Mouse (Mus musculus): ENCODE results near the gene Dhrs1. TPM values are rescaled to one million over a fixed set of nuclear protein-coding genes. Genes with fewer than 3 reads are reported as not detected.

Dhrs1 gene
- 10 to 100 TPM; 29.4 to 32.7 TPM for total RNA-seq (2021)
- long read RNA-seq, experiment 1, transcript Dhrs1-201 (9 exons, 1,477 nt) = major isoform, 25 of 32 reads
- long read RNA-seq, experiment 1, partial matches to known transcripts = 3 of 32 reads
- long read RNA-seq, experiment 1, other reads (novel, unspliced or antisense) = 3 of 32 reads
- long read RNA-seq, experiment 2, transcript Dhrs1-201 (9 exons, 1,477 nt) = major isoform, 23 of 25 reads
- long read RNA-seq, experiment 2, partial matches to known transcripts = 0 of 25 reads
- long read RNA-seq, experiment 2, other reads (novel, unspliced or antisense) = 1 of 25 reads

- DNase-seq = peak; percentile 85
These were observed at the start of gene Dhrs1, which contains the start of gene Nop9 for GRCm38 (mm10) chr14:55745180-55745860. Gene Dhrs1, minus strand, starts transcription at chr14:55745690. Gene Nop9, plus strand, starts transcription at chr14:55745693.

GRCm38 (mm10) chr14:55793946-55794345 is 48.5 kb upstream of the Dhrs1 start:
- DNase-seq = peak; percentile 5

- peak; percentile 1 for DNase-seq
These were observed 48.0 kb upstream of the Dhrs1 start for GRCm38 (mm10) chr14:55793461-55793860.

GRCm38 (mm10) chr14:55788256-55789050 is 43.0 kb upstream of the Dhrs1 start, which contains the start of gene Ripk3:
Gene Ripk3, minus strand, starts transcription at chr14:55788865.
- DNase-seq = peak; percentile 17

GRCm38 (mm10) chr14:55787731-55788130 is 42.2 kb upstream of the Dhrs1 start:
- peak; percentile 3 for DNase-seq

- no peak for DNase-seq
These were observed 39.7 kb upstream of the Dhrs1 start for GRCm38 (mm10) chr14:55785195-55785594.

- DNase-seq = peak; percentile 11
These were observed 38.4 kb upstream of the Dhrs1 start, which contains the start of gene Adcy4 for GRCm38 (mm10) chr14:55783958-55784235. Gene Adcy4, minus strand, starts transcription at chr14:55784095.

- peak; percentile 33 for DNase-seq
These were observed 37.9 kb upstream of the Dhrs1 start for GRCm38 (mm10) chr14:55783171-55783957.

- DNase-seq = peak; percentile 5
These were observed 37.0 kb upstream of the Dhrs1 start for GRCm38 (mm10) chr14:55782361-55782960.

- peak; percentile 55 for DNase-seq
These were observed 35.8 kb upstream of the Dhrs1 start for GRCm38 (mm10) chr14:55781310-55781709.

GRCm38 (mm10) chr14:55780736-55781135 is 35.2 kb upstream of the Dhrs1 start:
- peak; percentile 3 for DNase-seq

GRCm38 (mm10) chr14:55779656-55780055 is 34.2 kb upstream of the Dhrs1 start:
- peak; percentile 7 for DNase-seq

GRCm38 (mm10) chr14:55778686-55779085 is 33.2 kb upstream of the Dhrs1 start:
- DNase-seq = peak; percentile 3

- no peak for DNase-seq
These were observed 32.3 kb upstream of the Dhrs1 start for GRCm38 (mm10) chr14:55777806-55778205.

- DNase-seq = no peak
These were observed 31.7 kb upstream of the Dhrs1 start for GRCm38 (mm10) chr14:55777176-55777575.

- no peak for DNase-seq
These were observed 31.2 kb upstream of the Dhrs1 start for GRCm38 (mm10) chr14:55776711-55777110.

- DNase-seq = no peak
These were observed 23.7 kb upstream of the Dhrs1 start for GRCm38 (mm10) chr14:55769087-55769703.

- DNase-seq = no peak
These were observed 23.1 kb upstream of the Dhrs1 start for GRCm38 (mm10) chr14:55768555-55768954.

GRCm38 (mm10) chr14:55767519-55768414 is 22.3 kb upstream of the Dhrs1 start:
- peak; percentile 55 for DNase-seq

- DNase-seq = no peak
These were observed 20.2 kb upstream of the Dhrs1 start, which contains the start of gene Ltb4r1 for GRCm38 (mm10) chr14:55765696-55766095. Gene Ltb4r1, plus strand, starts transcription at chr14:55765962.
